Mouse (Mus musculus) thymus, adult 2 months (tissue): ENCODE results near the gene Aco1.

Source experiments
- CTCF ChIP-seq: fragments of 200-500 bp; IDR thresholded peaks from 2 replicates; pipeline ENCODE4 v1.5.1; 2012; ENCODE audit warnings: mild to moderate bottlenecking, control low read depth, low read length, moderate library complexity, borderline replicate concordance; ENCODE audit not compliant: control insufficient read depth, poor library complexity, insufficient read depth; ENCODE audit errors: extremely low read depth
- POLR2A ChIP-seq: fragments of 200-500 bp; IDR thresholded peaks from 2 replicates; pipeline ENCODE4 v1.6.1; 2012; ENCODE audit warnings: mild to moderate bottlenecking, low read length, control low read depth, moderate library complexity; ENCODE audit not compliant: control insufficient read depth, poor library complexity, insufficient read depth; ENCODE audit errors: extremely low read depth

GRCm38 (mm10) chr4:40136519-40136918 is 6.4 kb upstream of the Aco1 start:
- no peak for TF ChIP-seq CTCF
- no peak for TF ChIP-seq POLR2A
